Mouse (Mus musculus) right cerebral cortex, adult 18-20 months (tissue): Measurements from ENCODE around the gene Cox20.

ENCODE experiments used
- DNase-seq: peaks from one replicate; pipeline ENCODE4 v3.0.0; 2022; ENCODE audit warnings: mixed read lengths

Cox20 gene

GRCm38 (mm10) chr1:178357776-178358710 is 39.1 kb downstream of the Cox20 start:
- DNase-seq: peak; percentile 84

GRCm38 (mm10) chr1:178360264-178360663 is 41.3 kb downstream of the Cox20 start:
- no peak for DNase-seq

- DNase-seq: no peak
Measured at GRCm38 (mm10) chr1:178360702-178361101, 41.8 kb downstream of the Cox20 start.

- DNase-seq: no peak
Measured at GRCm38 (mm10) chr1:178365171-178365570, 46.2 kb downstream of the Cox20 start.

- no peak for DNase-seq
Measured at GRCm38 (mm10) chr1:178368121-178368520, 49.2 kb downstream of the Cox20 start.

GRCm38 (mm10) chr1:178368548-178369271 is 49.8 kb downstream of the Cox20 start:
- DNase-seq: peak; percentile 97

GRCm38 (mm10) chr1:178369272-178369651 is 50.3 kb downstream of the Cox20 start:
- DNase-seq: peak; percentile 20
